Mouse (Mus musculus) forebrain, embryonic 11.5 days (tissue): Measurements from ENCODE around the gene A730049H05Rik. TPM values are rescaled to one million over a fixed set of nuclear protein-coding genes. Genes with fewer than 3 reads are reported as not detected.

ENCODE experiments used
- ATAC-seq: fragments of 200-750 bp; cut with Nextera tagmentation; replicated peaks from 2 replicates; pipeline ENCODE4 v1.8.0; 2017; ENCODE audit warnings: moderate TSS enrichment; ENCODE audit not compliant: low FRiP score
- DNase-seq: peaks from one replicate; pipeline ENCODE4 v3.0.0-alpha.2; 2017; ENCODE audit warnings: low spot score
- H3K27ac ChIP-seq: fragments of 300-500 bp; sonication (generic); 2 replicates; pipeline ENCODE4 v1.5.1; 2014; ENCODE audit warnings: low read depth, low read length
- H3K27me3 ChIP-seq: fragments of 300-500 bp; sonication (generic); 2 replicates; pipeline ENCODE4 v1.6.1; 2014; ENCODE audit warnings: mild to moderate bottlenecking, low read length, mixed read lengths; ENCODE audit not compliant: control insufficient read depth, insufficient read depth
- H3K36me3 ChIP-seq: fragments of 300-500 bp; sonication (generic); 2 replicates; pipeline ENCODE4 v1.6.1; 2014; ENCODE audit warnings: mild to moderate bottlenecking, low read length, moderate library complexity, mixed read lengths; ENCODE audit not compliant: control insufficient read depth, insufficient read depth
- H3K4me1 ChIP-seq: fragments of 300-500 bp; sonication (generic); replicated peaks from 2 replicates; pipeline ENCODE4 v1.6.1; 2014; ENCODE audit warnings: low read length, mixed read lengths; ENCODE audit not compliant: control insufficient read depth, insufficient read depth
- H3K4me2 ChIP-seq: fragments of 300-500 bp; sonication (generic); 2 replicates; pipeline ENCODE4 v1.6.1; 2014; ENCODE audit warnings: low read depth, mild to moderate bottlenecking, low read length, moderate library complexity, mixed read lengths; ENCODE audit not compliant: severe bottlenecking
- H3K4me3 ChIP-seq: fragments of 300-500 bp; sonication (generic); 2 replicates; pipeline ENCODE4 v1.5.1; 2014; ENCODE audit warnings: low read depth, low read length
- H3K9ac ChIP-seq: fragments of 300-500 bp; sonication (generic); 2 replicates; pipeline ENCODE4 v1.6.1; 2014; ENCODE audit warnings: low read length
- H3K9me3 ChIP-seq: fragments of 300-500 bp; sonication (generic); 2 replicates; pipeline ENCODE4 v1.6.1; 2016; ENCODE audit warnings: low read length, mixed read lengths; ENCODE audit not compliant: control insufficient read depth
- WGBS: fragments of 180-500 bp; shearing (Covaris S2); extraction: QIAGEN DNeasy Blood & Tissue Kit; methylation state at CpG from one replicate; pipeline ENCODE4 v1.1.7; 2014; 5-methylcytosine and 5-hydroxymethylcytosine counted together
- polyA plus RNA-seq: library from polyadenylated mRNA; unstranded; fragments of >200 nt; fragmentation: Nextera tagmentation; extraction: Ambion mirVana; gene quantifications from 2 replicates; pipeline ENCODE4 v1.2.1, GENCODE M21; 2014

A730049H05Rik gene
- polyA plus RNA-seq, 1 experiment from 2014 or later, result 0.12 TPM

DNA sequence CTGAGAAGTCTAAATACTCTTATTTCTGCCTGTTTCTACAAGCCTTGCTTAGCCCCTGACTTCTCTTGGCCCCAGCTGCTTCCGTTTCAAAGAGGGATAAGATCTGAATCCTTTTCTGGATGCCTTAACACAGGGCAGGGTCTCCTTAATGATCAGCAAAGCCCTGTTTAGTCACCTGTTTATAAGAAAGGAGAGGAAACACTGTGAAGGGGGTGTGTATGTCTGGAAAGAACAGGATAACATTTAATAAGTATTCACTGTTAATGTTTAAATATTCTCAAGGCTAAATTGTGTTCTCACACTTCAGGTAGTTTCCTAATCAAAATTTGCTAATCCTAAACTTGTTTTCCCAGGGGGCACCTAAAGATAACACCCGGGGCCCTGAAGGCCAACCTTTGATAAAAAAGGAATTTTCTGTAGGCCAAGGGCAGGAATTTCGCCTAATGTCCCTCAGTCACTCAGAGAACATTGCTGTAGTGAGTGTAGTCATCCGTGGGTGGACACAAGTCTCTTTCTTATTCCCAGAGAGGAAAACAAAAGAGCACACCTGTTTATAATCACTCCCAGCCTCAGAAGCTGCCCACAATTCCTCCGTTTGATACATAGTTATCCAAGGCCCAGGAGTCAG is 44.1 kb downstream of the A730049H05Rik start:
- H3K27ac ChIP-seq, result no peak overlapping the region
- ATAC-seq (no peak), DNase-seq (no peak)
- no peaks in the 10 kb centered on the region for H3K36me3 ChIP-seq
- 73% methylated on average over 5 of the region's 5 CpGs for WGBS
- no peak overlapping the region for H3K4me3 ChIP-seq
- H3K4me1 ChIP-seq, result no peaks in the 10 kb centered on the region
- H3K27me3 ChIP-seq, result no peaks in the 10 kb centered on the region
- no peak overlapping the region for H3K4me2 ChIP-seq
- no peak overlapping the region for H3K9ac ChIP-seq
- H3K9me3 ChIP-seq, result no peaks in the 10 kb centered on the region

GRCm38 (mm10) chr6:92862599-92862998 is 46.3 kb downstream of the A730049H05Rik start:
- no peaks in the 10 kb centered on the region for H3K36me3 ChIP-seq
- no peak overlapping the region for H3K9ac ChIP-seq
- ATAC-seq (no peak), DNase-seq (no peak)
- H3K27me3 ChIP-seq, result no peaks in the 10 kb centered on the region
- H3K4me3 ChIP-seq, result no peak overlapping the region
- H3K4me1 ChIP-seq, result no peaks in the 10 kb centered on the region
- no peak overlapping the region for H3K4me2 ChIP-seq
- no peaks in the 10 kb centered on the region for H3K9me3 ChIP-seq
- H3K27ac ChIP-seq, result no peak overlapping the region
- 79% methylated on average over 9 of the region's 9 CpGs for WGBS

GRCm38 (mm10) chr6:92869089-92869581 is 52.9 kb downstream of the A730049H05Rik start, which contains the start of gene Gm15737:
TSS of gene Gm15737 (plus strand) at chr6:92869357.
- no peak within 1 kb of the TSS for H3K4me2 ChIP-seq
- no peak for ATAC-seq
- H3K9me3 ChIP-seq, result no peaks in the 10 kb centered on the region
- H3K27ac ChIP-seq, result no peak within 1 kb of the TSS
- H3K27me3 ChIP-seq, result no peaks in the 10 kb centered on the region
- no peak within 1 kb of the TSS for H3K4me3 ChIP-seq
- H3K36me3 ChIP-seq, result no peaks in the 10 kb centered on the region
- DNase-seq, result no peak
- no peaks in the 10 kb centered on the region for H3K4me1 ChIP-seq
- WGBS, result 71% methylated on average over 4 of the region's 4 CpGs
- no peak within 1 kb of the TSS for H3K9ac ChIP-seq

- DNase-seq (no peak), ATAC-seq (no peak)
- no peak overlapping the region for H3K9ac ChIP-seq
- 71% methylated on average over 16 of the region's 16 CpGs for WGBS
- H3K4me3 ChIP-seq, result no peak overlapping the region
- H3K27ac ChIP-seq, result no peak overlapping the region
- no peaks in the 10 kb centered on the region for H3K36me3 ChIP-seq
- H3K4me1 ChIP-seq, result no peaks in the 10 kb centered on the region
- no peaks in the 10 kb centered on the region for H3K27me3 ChIP-seq
- H3K4me2 ChIP-seq, result no peak overlapping the region
- no peaks in the 10 kb centered on the region for H3K9me3 ChIP-seq
Observed at GRCm38 (mm10) chr6:92869582-92870219, 53.4 kb downstream of the A730049H05Rik start.

DNA sequence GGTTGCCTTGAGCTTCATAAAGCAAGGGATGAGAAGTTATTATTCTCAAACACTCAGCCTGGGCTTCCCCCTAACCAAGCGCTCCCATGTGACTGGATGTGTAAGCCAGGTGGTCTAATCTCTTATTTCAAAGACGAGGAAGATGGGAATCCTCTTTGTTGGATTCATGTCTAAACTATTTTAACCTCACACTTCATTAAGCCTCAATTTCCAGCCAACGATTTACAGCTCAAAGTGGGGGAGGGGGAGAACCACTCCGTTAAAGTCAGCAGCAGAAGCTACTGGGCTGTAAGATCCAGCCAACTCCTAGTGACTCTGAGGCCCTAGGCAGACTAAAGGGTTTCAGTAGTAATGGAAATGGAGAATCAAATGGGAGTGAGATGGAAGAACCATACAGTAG is 55.5 kb downstream of the A730049H05Rik start:
- Histone ChIP-seq H3K4me3 (no peak overlapping the region), H3K9ac (no peak overlapping the region), H3K27me3 (no peaks in the 10 kb centered on the region), H3K9me3 (no peaks in the 10 kb centered on the region), H3K4me1 (no peaks in the 10 kb centered on the region), H3K27ac (no peak overlapping the region), H3K36me3 (no peaks in the 10 kb centered on the region), H3K4me2 (no peak overlapping the region)
- WGBS, result 57% methylated on average over 4 of the region's 4 CpGs
- DNase-seq, result no peak
- ATAC-seq, result no peak

DNA sequence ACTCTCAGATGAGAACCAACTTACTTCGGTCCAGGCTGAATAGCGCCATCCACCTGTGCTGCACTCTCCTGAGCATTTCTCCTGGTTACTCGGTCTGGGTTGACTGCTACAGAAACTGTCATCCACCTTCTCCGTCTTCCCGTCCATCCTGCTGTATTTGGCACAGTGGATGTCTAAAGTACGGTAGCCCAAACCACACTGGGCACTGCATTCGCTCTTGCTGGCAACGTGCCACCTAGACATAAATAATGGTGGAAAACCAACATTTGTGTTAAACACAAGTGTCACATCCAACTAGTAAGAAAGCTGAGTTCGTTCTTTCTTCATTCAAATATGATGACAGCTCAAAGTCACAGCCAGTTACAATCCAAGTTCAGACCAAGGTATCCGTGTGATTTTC is 56.5 kb downstream of the A730049H05Rik start:
- Histone ChIP-seq H3K4me2 (no peak overlapping the region), H3K27me3 (no peaks in the 10 kb centered on the region), H3K4me1 (no peaks in the 10 kb centered on the region), H3K4me3 (no peak overlapping the region), H3K9me3 (no peaks in the 10 kb centered on the region), H3K9ac (no peak overlapping the region), H3K27ac (no peak overlapping the region), H3K36me3 (no peaks in the 10 kb centered on the region)
- no peak for DNase-seq
- 92% methylated on average over 10 of the region's 10 CpGs for WGBS
- ATAC-seq, result no peak

DNA sequence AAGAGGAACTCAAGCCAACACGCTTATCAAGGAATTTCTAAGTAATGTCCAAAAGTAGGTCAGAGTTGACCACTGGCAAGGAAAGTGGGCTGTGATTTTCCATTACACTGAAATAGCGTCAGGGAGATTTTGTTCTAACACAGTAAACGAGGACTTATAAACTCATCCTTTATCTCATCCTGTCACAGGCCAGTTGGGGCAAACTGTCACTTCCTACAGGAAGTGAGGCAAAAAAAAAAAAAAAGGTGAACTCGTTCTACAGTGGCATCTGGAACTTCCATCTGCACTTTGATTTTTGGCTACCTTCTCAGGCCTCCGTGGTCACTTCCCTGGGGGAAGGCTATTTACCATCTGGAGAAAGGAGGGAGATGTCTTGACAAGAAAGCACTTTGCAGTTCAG is 58.6 kb downstream of the A730049H05Rik start:
- Histone ChIP-seq H3K27ac (no peak overlapping the region), H3K36me3 (no peaks in the 10 kb centered on the region), H3K4me3 (no peak overlapping the region), H3K9me3 (no peaks in the 10 kb centered on the region), H3K4me2 (no peak overlapping the region), H3K9ac (no peak overlapping the region), H3K4me1 (no peaks in the 10 kb centered on the region), H3K27me3 (no peaks in the 10 kb centered on the region)
- 79% methylated on average over 5 of the region's 5 CpGs for WGBS
- no peak for DNase-seq
- no peak for ATAC-seq

DNA sequence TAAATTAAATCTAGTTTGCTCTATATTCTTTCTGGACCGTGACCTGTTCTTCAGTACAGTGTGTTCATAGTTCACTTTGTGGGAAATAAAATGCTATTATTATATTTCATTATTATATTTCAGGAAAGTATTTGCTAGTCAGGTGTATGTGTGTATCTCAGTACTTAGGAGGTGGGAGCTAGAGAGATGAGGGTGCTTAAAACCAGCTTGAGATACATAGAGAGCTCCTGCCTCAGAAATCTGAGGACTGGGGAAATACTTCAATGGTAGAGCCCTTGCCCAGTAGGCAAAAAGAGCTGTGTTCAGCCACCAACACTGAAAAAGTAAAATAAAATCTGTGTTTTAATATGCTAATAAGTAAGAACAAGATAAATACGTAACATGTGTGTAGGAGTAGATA is 59.1 kb downstream of the A730049H05Rik start:
- Histone ChIP-seq H3K4me2 (no peak overlapping the region), H3K27me3 (no peaks in the 10 kb centered on the region), H3K9ac (no peak overlapping the region), H3K36me3 (no peaks in the 10 kb centered on the region), H3K4me1 (no peaks in the 10 kb centered on the region), H3K4me3 (no peak overlapping the region), H3K9me3 (no peaks in the 10 kb centered on the region), H3K27ac (no peak overlapping the region)
- no peak for DNase-seq
- ATAC-seq, result no peak
- 91% methylated on average over 2 of the region's 2 CpGs for WGBS

- WGBS, result 80% methylated on average over 5 of the region's 5 CpGs
- Histone ChIP-seq H3K36me3 (no peaks in the 10 kb centered on the region), H3K4me3 (no peak overlapping the region), H3K9ac (no peak overlapping the region), H3K9me3 (no peaks in the 10 kb centered on the region), H3K4me2 (no peak overlapping the region), H3K27me3 (no peaks in the 10 kb centered on the region), H3K27ac (no peak overlapping the region), H3K4me1 (no peaks in the 10 kb centered on the region)
- no peak for DNase-seq
- ATAC-seq, result no peak
Observed at GRCm38 (mm10) chr6:92876121-92876520, 59.8 kb downstream of the A730049H05Rik start.
